ENCODE assay signal across 11 mouse cellular contexts in genomic region chr17:71868828-71869227, GRCm38 (mm10).
DNase-seq lines count a peak whose midpoint lies in the region; ATAC-seq lines count a peak whose summit lies in the region.
"Had no signal": no experiment of that assay in that cellular context is flagged by ENCODE, and none has a peak within 500 bp of the region (broad histone marks: within the 10 kb centered on the region; RNA-seq: fewer than 3 reads in every experiment).

No protein-coding gene starts in this region.

- DNase-seq in kidney, adult 8-10 months: no peak
- DNase-seq in forebrain, embryonic 10.5 days (ENCODE audit: extremely low spot score, low spot score): no peak
- no peak for DNase-seq in hindbrain, embryonic 10.5 days (ENCODE audit: low spot score)
- peak; percentile 32 for DNase-seq in midbrain, embryonic 14.5 days
- no peak for DNase-seq in ovary, adult 18-20 months (ENCODE audit: low spot score)
- no peak for DNase-seq in gastrocnemius, postnatal 36 days
- no peak for DNase-seq in gastrocnemius, postnatal 10 days
- DNase-seq: cerebellum, adult 11 months had no signal

- no peak overlapping the region for H3K9ac ChIP-seq in kidney, embryonic 16.5 days (replicated peaks; ENCODE audit: low read length)
- no peak overlapping the region for H3K9ac ChIP-seq in midbrain, embryonic 14.5 days (replicated peaks; ENCODE audit: low read length)

- peak overlapping the region; percentile 56; the same call in 1 of the 2 replicates for H3K4me3 ChIP-seq in kidney, embryonic 16.5 days (ENCODE audit: low read length)
- H3K4me3 ChIP-seq in forebrain, embryonic 10.5 days: peak overlapping the region; percentile 63
- peak overlapping the region; percentile 64 for H3K4me3 ChIP-seq in hindbrain, embryonic 10.5 days
- H3K4me3 ChIP-seq in midbrain, embryonic 14.5 days (replicated peaks; ENCODE audit: low read depth, low read length): no peak overlapping the region

- no peak overlapping the region for H3K27ac ChIP-seq in kidney, embryonic 16.5 days (ENCODE audit: low read length)
- H3K27ac ChIP-seq in forebrain, embryonic 10.5 days: no peak overlapping the region
- no peak overlapping the region for H3K27ac ChIP-seq in hindbrain, embryonic 10.5 days
- no peak overlapping the region for H3K27ac ChIP-seq in midbrain, embryonic 14.5 days (replicated peaks; ENCODE audit: low read depth, low read length)
- H3K27ac ChIP-seq: macrophage had no signal

- H3K4me2 ChIP-seq in kidney, embryonic 16.5 days (replicated peaks; ENCODE audit: low read depth, low read length): peak overlapping the region; percentile 94; the same call in 1 of the 2 replicates
- H3K4me2 ChIP-seq in midbrain, embryonic 14.5 days (ENCODE audit: low read length): peak overlapping the region; percentile 82

- peaks cover 3% of the 10 kb centered on the region; the same call in 1 of the 2 replicates for H3K27me3 ChIP-seq in kidney, embryonic 16.5 days (ENCODE audit: insufficient read depth, low read length)
- peaks cover 21% of the 10 kb centered on the region for H3K27me3 ChIP-seq in forebrain, embryonic 10.5 days (ENCODE audit: poor library complexity, severe bottlenecking)
- H3K27me3 ChIP-seq in hindbrain, embryonic 10.5 days (ENCODE audit: insufficient read depth, poor library complexity, severe bottlenecking): peaks cover 14% of the 10 kb centered on the region
- H3K27me3 ChIP-seq in midbrain, embryonic 14.5 days (ENCODE audit: control insufficient read depth, insufficient read depth, low read length): no peaks in the 10 kb centered on the region

- no peaks in the 10 kb centered on the region for H3K9me3 ChIP-seq in kidney, embryonic 16.5 days (ENCODE audit: low read length)
- H3K9me3 ChIP-seq in forebrain, embryonic 10.5 days: no peaks in the 10 kb centered on the region
- H3K9me3 ChIP-seq in hindbrain, embryonic 10.5 days: no peaks in the 10 kb centered on the region
- H3K9me3 ChIP-seq in midbrain, embryonic 14.5 days (ENCODE audit: control insufficient read depth, low read length): no peaks in the 10 kb centered on the region

- no peaks in the 10 kb centered on the region for H3K36me3 ChIP-seq in kidney, embryonic 16.5 days (ENCODE audit: insufficient read depth, low read length)
- no peaks in the 10 kb centered on the region for H3K36me3 ChIP-seq in forebrain, embryonic 10.5 days (replicated peaks)
- H3K36me3 ChIP-seq in hindbrain, embryonic 10.5 days: no peaks in the 10 kb centered on the region
- H3K36me3 ChIP-seq in midbrain, embryonic 14.5 days (ENCODE audit: control insufficient read depth, insufficient read depth, low read length): no peaks in the 10 kb centered on the region
- H3K36me3 ChIP-seq: G1E had no signal

- H3K4me1 ChIP-seq in kidney, embryonic 16.5 days (ENCODE audit: insufficient read depth, low read length): no peaks in the 10 kb centered on the region; the same call in 1 of the 2 replicates
- peaks cover 13% of the 10 kb centered on the region for H3K4me1 ChIP-seq in forebrain, embryonic 10.5 days
- H3K4me1 ChIP-seq in hindbrain, embryonic 10.5 days (replicated peaks): peaks cover 13% of the 10 kb centered on the region
- H3K4me1 ChIP-seq in midbrain, embryonic 14.5 days (ENCODE audit: control insufficient read depth, insufficient read depth, low read length): peaks cover 7% of the 10 kb centered on the region

- intact Hi-C loops in gastrocnemius, postnatal 36 days (cut with DNase I): no loop called here

- WGBS in kidney, embryonic 16.5 days: 79% methylated on average over 12 of the region's 12 CpGs
- WGBS in forebrain, embryonic 10.5 days: 81% methylated on average over 12 of the region's 12 CpGs
- 77% methylated on average over 12 of the region's 12 CpGs for WGBS in hindbrain, embryonic 10.5 days
- 62% methylated on average over 12 of the region's 12 CpGs for WGBS in midbrain, embryonic 14.5 days

- ATAC-seq in kidney, embryonic 16.5 days (ENCODE audit: low FRiP score, low TSS enrichment): no peak
- no peak for ATAC-seq in midbrain, embryonic 14.5 days (ENCODE audit: low FRiP score, low TSS enrichment)
